Mouse (Mus musculus) liver, adult (tissue): Measurements from ENCODE around the gene Ak4.

Source experiments
- GATA4 ChIP-seq: IDR thresholded peaks from 2 replicates; pipeline ENCODE4 v1.6.1; 2014; ENCODE audit warnings: mild to moderate bottlenecking, low read length; ENCODE audit not compliant: insufficient replicate concordance

Ak4 gene

GRCm38 (mm10) chr4:101419151-101419910 lies at the start of gene Ak4:
Ak4 (plus strand) TSS chr4:101419277.
- no peak for TF ChIP-seq GATA4

- TF ChIP-seq GATA4: no peak
Observed at GRCm38 (mm10) chr4:101369738-101370275, 49.3 kb upstream of the Ak4 start.

GRCm38 (mm10) chr4:101372283-101372682 lies 46.8 kb upstream of the Ak4 start:
- no peak for TF ChIP-seq GATA4

DNA sequence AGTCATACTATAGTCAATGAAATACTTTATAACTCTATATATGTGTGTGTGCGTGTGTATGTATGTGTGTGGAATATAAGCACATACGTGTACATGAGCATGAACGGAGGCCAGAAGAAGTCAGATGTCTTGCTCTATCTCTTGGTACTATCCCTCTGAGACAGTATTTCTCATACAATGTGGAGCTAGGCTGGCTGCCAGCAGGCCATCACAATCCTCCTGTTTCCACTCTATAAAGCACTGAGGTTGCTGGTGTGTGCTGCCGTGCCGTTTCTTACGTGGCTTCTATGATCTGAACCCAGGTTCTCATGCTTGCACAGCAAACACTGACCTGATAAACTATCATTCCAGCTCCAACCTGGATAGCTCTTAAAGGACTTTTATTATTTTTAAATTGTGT lies 46.3 kb upstream of the Ak4 start:
- TF ChIP-seq GATA4: no peak

DNA sequence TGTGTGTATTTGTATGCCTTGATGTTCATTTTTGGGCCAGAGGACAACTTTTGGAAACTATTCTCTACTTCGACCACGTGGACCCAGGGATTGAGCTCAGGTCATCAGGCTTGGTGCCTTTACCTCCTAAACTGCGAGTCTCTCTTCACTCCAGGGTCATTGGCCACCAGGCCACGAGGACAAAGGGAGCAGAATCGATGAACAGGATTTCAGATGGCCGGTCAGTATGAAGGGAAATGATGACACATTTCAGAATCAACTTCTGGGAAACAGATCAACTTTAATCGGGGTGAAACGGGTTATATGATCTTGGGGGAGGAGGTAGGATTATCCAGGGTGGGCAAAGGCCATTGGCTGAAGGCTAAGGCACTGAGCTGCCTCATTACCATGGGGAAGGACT lies 45.0 kb upstream of the Ak4 start:
- no peak for TF ChIP-seq GATA4

DNA sequence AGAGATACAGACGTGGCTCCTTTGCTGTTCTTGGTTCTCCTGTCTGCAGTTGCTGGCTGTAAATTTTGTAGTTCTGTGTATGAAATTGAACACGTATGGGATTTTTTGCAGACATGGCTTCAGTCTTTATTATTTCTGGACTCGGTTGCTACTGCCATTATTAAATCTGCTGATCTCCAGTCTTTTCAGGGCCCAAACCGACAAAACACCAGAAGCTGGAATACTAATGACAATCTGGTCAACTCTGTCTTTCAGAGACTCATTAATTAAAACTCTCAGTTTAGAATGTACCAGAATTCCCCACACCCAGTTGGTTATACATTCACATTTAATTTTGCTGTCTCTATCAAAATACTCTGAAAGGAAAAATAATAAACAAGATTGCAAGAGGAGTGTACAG lies 42.2 kb upstream of the Ak4 start:
- no peak for TF ChIP-seq GATA4

GRCm38 (mm10) chr4:101378241-101378640 lies 40.8 kb upstream of the Ak4 start:
- TF ChIP-seq GATA4: no peak

DNA sequence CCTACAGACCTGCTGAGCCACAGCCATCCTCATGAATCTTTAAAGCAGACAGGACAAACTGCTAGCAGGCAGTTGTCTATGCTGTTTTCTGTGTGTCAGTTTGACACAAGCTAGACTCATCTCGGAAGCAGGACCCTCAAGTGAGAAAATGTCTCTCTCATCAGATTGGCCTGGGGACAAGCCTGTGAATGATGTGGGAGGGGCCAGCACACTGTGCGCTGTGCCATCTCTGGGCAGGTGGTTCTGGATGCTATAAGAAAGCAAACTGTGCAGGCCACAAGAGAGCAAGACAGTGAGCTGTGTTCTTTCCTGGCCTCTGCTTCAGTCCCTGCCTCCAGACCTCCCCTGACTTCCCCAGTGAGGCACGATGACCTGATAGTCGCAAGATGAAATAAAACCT lies 40.3 kb upstream of the Ak4 start:
- TF ChIP-seq GATA4: no peak

- TF ChIP-seq GATA4: no peak
Observed at GRCm38 (mm10) chr4:101385002-101385401, 34.1 kb upstream of the Ak4 start.

- TF ChIP-seq GATA4: no peak
Observed at GRCm38 (mm10) chr4:101388246-101388645, 30.8 kb upstream of the Ak4 start.

GRCm38 (mm10) chr4:101392229-101392628 lies 26.8 kb upstream of the Ak4 start:
- TF ChIP-seq GATA4: peak; percentile 22; the same call in 1 of the 2 replicates

DNA sequence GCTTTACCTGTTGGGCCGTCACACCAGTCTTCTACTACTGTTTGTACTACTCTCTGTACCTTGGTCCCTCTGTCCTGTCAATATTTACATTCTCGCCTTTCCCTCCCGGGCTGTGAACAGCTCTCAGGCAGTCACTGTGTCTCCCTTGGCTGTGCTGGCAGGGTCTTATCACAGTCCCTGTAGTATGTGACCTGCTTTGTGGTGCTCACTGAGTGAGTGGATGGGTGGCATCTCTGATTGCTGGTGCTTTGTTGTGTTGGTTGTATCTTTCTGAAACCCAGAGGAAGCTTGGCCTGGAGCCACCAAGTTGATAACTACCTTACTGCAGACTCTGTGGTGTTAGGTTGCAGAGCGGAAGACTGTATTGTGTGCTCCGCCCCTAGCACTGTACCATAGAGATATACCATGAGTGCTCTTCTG lies 25.8 kb upstream of the Ak4 start:
- peak; percentile 57; the same call in 1 of the 2 replicates for TF ChIP-seq GATA4

DNA sequence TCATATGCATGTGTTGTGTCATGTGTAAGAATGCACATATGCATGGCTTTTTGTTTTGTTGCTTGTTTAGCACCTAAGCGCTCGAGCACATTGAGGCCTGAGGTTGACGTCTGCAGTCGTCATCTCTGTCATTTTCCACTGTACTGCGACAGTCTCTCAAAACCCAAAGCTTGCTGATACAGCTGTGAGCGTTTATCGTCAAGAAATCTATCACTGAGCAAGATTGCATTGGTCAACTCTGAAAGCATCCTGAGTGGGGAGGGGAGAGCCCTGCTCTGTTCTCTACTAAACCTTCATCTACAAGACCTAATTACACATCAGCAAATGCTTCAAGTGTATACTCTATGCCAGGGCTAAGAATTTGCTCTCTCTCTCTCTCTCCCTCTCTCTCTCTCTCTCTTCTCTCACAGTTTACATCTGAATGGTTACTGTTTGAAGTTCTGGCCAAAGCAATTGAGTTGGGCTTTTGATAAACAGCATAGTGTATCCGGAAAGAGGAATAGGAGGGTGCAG lies 24.0 kb upstream of the Ak4 start:
- no peak for TF ChIP-seq GATA4

DNA sequence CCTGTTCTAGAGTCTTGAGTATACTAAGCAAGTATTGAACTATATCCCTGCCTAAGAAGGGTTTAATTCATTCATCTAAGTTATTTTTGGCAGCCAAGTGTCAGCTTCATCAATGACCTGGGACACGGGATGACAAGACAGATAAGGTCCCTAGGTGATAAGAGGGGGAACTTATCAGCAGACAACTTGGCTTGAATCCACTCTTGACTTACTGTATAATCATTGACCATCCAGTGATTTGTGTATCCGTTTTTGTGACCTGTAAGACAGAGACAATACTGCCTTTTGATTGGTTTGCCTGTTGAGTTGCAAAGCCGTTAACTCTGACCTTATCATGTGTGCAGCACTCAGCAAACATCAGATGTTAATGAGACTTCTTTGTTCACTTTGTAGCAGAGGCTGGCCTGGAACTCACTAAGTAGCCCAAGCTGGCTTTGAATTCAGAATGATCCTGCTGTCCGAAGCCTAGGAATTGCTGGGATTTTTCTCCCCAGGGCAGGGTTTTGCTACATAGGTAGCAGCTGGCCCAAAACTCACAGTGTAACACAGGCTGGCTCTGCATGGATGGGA lies 19.0 kb upstream of the Ak4 start:
- TF ChIP-seq GATA4: peak; percentile 99

DNA sequence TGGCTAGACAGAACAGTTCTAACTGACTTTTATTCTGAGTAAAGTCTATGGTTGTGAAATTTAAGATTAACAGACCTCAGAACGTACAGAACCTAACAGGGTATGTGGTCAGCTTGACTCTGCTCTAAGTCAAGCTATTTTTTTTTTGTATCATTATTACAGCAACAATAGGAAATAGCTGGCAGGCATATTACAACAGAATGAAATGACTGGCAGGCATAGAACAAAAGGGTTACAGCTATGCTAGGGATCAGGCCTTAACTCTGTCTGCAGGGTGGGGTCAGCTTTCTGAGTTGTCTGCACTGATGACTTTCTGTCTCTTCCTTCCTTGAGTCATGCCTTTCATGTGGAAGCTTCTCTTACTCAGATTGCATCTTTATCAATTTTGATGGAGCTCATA lies 17.1 kb upstream of the Ak4 start:
- TF ChIP-seq GATA4: no peak

DNA sequence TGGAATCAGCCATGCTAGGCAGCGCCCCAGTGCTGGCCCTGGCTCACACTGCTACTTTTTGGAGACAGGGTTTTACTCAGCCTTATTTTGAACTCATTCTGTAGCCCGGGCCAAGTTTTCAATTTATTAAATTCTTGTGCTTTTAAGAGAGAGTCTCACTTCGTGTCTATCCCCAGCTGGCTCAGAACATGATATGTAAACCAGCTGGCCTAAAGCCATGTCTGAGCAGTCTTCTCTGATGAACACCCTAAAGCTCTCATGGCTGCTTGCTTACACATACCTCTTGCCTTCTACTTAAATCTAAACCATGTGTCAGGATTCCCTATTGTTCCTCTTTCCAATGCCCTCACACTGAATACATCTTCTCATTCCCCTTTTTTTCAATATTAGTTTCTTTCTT lies 14.2 kb upstream of the Ak4 start:
- TF ChIP-seq GATA4: no peak
